Mouse (Mus musculus) MEL (cell line): ENCODE results near the gene Mul1. TPM values are rescaled to one million over a fixed set of nuclear protein-coding genes. Genes with fewer than 3 reads are reported as not detected.

Source experiments
- DNase-seq: peaks from one replicate; pipeline ENCODE4 v3.0.0; 2011; ENCODE audit warnings: low read depth, low spot score
- H3K27ac ChIP-seq: 2 replicates; pipeline ENCODE4 v1.5.1; 2012; ENCODE audit warnings: low read depth, mild to moderate bottlenecking, control low read depth, low read length, moderate library complexity; ENCODE audit not compliant: control insufficient read depth
- H3K27me3 ChIP-seq, 2 experiments: fragments of 150-350 bp in 1 of 2; sonication (generic) in 1 of 2; 2 replicates each; pipeline ENCODE4 v1.6.1; 2012; ENCODE audit warnings: low read length in 2 of 2, mild to moderate bottlenecking in 2 of 2, improper control_type of control experiment in 1 of 2, moderate library complexity in 1 of 2; ENCODE audit not compliant: insufficient read depth in 2 of 2, control insufficient read depth in 1 of 2
- H3K36me3 ChIP-seq, 2 experiments: 2 replicates each; pipeline ENCODE4 v1.6.1; 2012 to 2014; ENCODE audit warnings: low read length in 2 of 2, improper control_type of control experiment in 1 of 2, inconsistent platforms in 1 of 2, mild to moderate bottlenecking in 1 of 2; ENCODE audit not compliant: insufficient read depth in 2 of 2, control insufficient read depth in 1 of 2
- H3K4me1 ChIP-seq, 2 experiments: fragments of 150-350 bp in 1 of 2; sonication (generic) in 1 of 2; 2 replicates each; pipeline ENCODE4 v1.6.1; 2012; ENCODE audit warnings: low read length in 2 of 2, improper control_type of control experiment in 1 of 2, mild to moderate bottlenecking in 1 of 2; ENCODE audit not compliant: insufficient read depth in 2 of 2, control insufficient read depth in 1 of 2
- H3K4me3 ChIP-seq, 2 experiments: fragments of 150-350 bp in 1 of 2; sonication (generic) in 1 of 2; 2 replicates each; pipeline ENCODE4 v1.5.1; 2012; ENCODE audit warnings: low read depth in 2 of 2, low read length in 2 of 2, mild to moderate bottlenecking in 2 of 2, moderate library complexity in 2 of 2, control low read depth in 1 of 2, improper control_type of control experiment in 1 of 2; ENCODE audit not compliant: control insufficient read depth in 1 of 2, insufficient read depth in 1 of 2
- H3K79me2 ChIP-seq: 2 replicates; pipeline ENCODE4 v1.6.1; 2012; ENCODE audit warnings: mild to moderate bottlenecking, low read length, moderate library complexity; ENCODE audit not compliant: control insufficient read depth, poor library complexity, insufficient read depth
- H3K9ac ChIP-seq: 2 replicates; pipeline ENCODE4 v1.6.1; 2012; ENCODE audit warnings: low read depth, mild to moderate bottlenecking, control low read depth, low read length, moderate library complexity; ENCODE audit not compliant: control insufficient read depth, poor library complexity, severe bottlenecking
- H3K9me3 ChIP-seq: fragments of 150-350 bp; sonication (generic); replicated peaks from 2 replicates; pipeline ENCODE4 v1.6.1; 2012; ENCODE audit warnings: mild to moderate bottlenecking, low read length, improper control_type of control experiment, moderate library complexity; ENCODE audit not compliant: insufficient read depth
- CHD1 ChIP-seq: IDR thresholded peaks from 2 replicates; pipeline ENCODE4 v1.6.1; 2012; ENCODE audit warnings: low read depth, mild to moderate bottlenecking, inconsistent platforms, low read length, improper control_type of control experiment
- CTCF ChIP-seq, 3 experiments: IDR thresholded peaks in 2 of 3; conservative IDR thresholded peaks in 1 of 3; 2 replicates each; pipeline ENCODE4 v1.5.1; 2011 to 2012; ENCODE audit warnings: low read length in 3 of 3, low read depth in 2 of 3, mild to moderate bottlenecking in 2 of 3, improper control_type of control experiment in 1 of 3, inconsistent platforms in 1 of 3, mixed read lengths in 1 of 3, moderate library complexity in 1 of 3; ENCODE audit not compliant: control insufficient read depth in 1 of 3, insufficient read depth in 1 of 3, poor library complexity in 1 of 3, severe bottlenecking in 1 of 3
- E2F4 ChIP-seq: IDR thresholded peaks from 2 replicates; pipeline ENCODE4 v1.6.1; 2011; ENCODE audit warnings: low read depth, low read length, improper control_type of control experiment, borderline replicate concordance
- EP300 ChIP-seq, 2 experiments: IDR thresholded peaks; 2 replicates each; pipeline ENCODE4 v1.6.1; 2011; ENCODE audit warnings: improper control_type of control experiment in 2 of 2, low read length in 2 of 2, low read depth in 1 of 2, mild to moderate bottlenecking in 1 of 2
- GATA1 ChIP-seq: IDR thresholded peaks from 2 replicates; pipeline ENCODE4 v1.6.1; 2011; ENCODE audit warnings: low read depth, low read length, improper control_type of control experiment
- HCFC1 ChIP-seq: IDR thresholded peaks from 2 replicates; pipeline ENCODE4 v1.6.1; 2012; ENCODE audit warnings: low read depth, mild to moderate bottlenecking, inconsistent platforms, low read length, improper control_type of control experiment, moderate library complexity
- JUND ChIP-seq: IDR thresholded peaks from 2 replicates; pipeline ENCODE4 v1.6.1; 2011; ENCODE audit warnings: low read depth, mild to moderate bottlenecking, improper control_type of control experiment, low read length
- KAT2A ChIP-seq: conservative IDR thresholded peaks from 2 replicates; pipeline ENCODE4 v1.6.1; 2012; ENCODE audit warnings: low read depth, low read length, improper control_type of control experiment, inconsistent platforms
- MXI1 ChIP-seq: IDR thresholded peaks from 2 replicates; pipeline ENCODE4 v1.6.1; 2011; ENCODE audit warnings: mild to moderate bottlenecking, low read depth, low read length, improper control_type of control experiment
- MYB ChIP-seq: IDR thresholded peaks from 2 replicates; pipeline ENCODE4 v1.6.1; 2011; ENCODE audit warnings: mild to moderate bottlenecking, low read depth, low read length, improper control_type of control experiment
- MYC ChIP-seq: IDR thresholded peaks from 2 replicates; pipeline ENCODE4 v1.6.1; 2011; ENCODE audit warnings: low read depth, mild to moderate bottlenecking, low read length, improper control_type of control experiment, moderate library complexity
- NELFE ChIP-seq: IDR thresholded peaks from 2 replicates; pipeline ENCODE4 v1.6.1; 2011; ENCODE audit warnings: low read depth, low read length, improper control_type of control experiment
- POLR2AphosphoS5 ChIP-seq: IDR thresholded peaks from 2 replicates; pipeline ENCODE4 v1.6.1; 2012; ENCODE audit warnings: low read depth, borderline replicate concordance, mild to moderate bottlenecking, inconsistent platforms, low read length, moderate library complexity, mixed read lengths
- RAD21 ChIP-seq: IDR thresholded peaks from 2 replicates; pipeline ENCODE4 v1.6.1; 2011; ENCODE audit warnings: mild to moderate bottlenecking, low read depth, low read length, improper control_type of control experiment
- RCOR1 ChIP-seq: IDR thresholded peaks from 2 replicates; pipeline ENCODE4 v1.6.1; 2012; ENCODE audit warnings: low read depth, mild to moderate bottlenecking, inconsistent platforms, low read length, improper control_type of control experiment
- SMC3 ChIP-seq: IDR thresholded peaks from 2 replicates; pipeline ENCODE4 v1.6.1; 2011; ENCODE audit warnings: low read depth, low read length, improper control_type of control experiment
- TBP ChIP-seq: IDR thresholded peaks from 2 replicates; pipeline ENCODE4 v1.8.0; 2011; ENCODE audit warnings: low read depth, low read length, improper control_type of control experiment
- UBTF ChIP-seq: IDR thresholded peaks from 2 replicates; pipeline ENCODE4 v1.6.1; 2012; ENCODE audit warnings: low read depth, mild to moderate bottlenecking, inconsistent platforms, low read length, improper control_type of control experiment, moderate library complexity, borderline replicate concordance; ENCODE audit not compliant: insufficient read depth
- USF1 ChIP-seq: IDR thresholded peaks from 2 replicates; pipeline ENCODE4 v1.6.1; 2014; ENCODE audit warnings: low read depth, mild to moderate bottlenecking, inconsistent platforms, low read length, improper control_type of control experiment, moderate library complexity
- USF2 ChIP-seq, 2 experiments: IDR thresholded peaks; 2 replicates each; pipeline ENCODE4 v1.6.1; 2011 to 2012; ENCODE audit warnings: improper control_type of control experiment in 2 of 2, low read length in 2 of 2, borderline replicate concordance in 1 of 2, inconsistent platforms in 1 of 2, low read depth in 1 of 2, mild to moderate bottlenecking in 1 of 2; ENCODE audit not compliant: insufficient read depth in 1 of 2
- ZC3H11A ChIP-seq: IDR thresholded peaks from 2 replicates; pipeline ENCODE4 v1.6.1; 2012; ENCODE audit warnings: low read depth, mild to moderate bottlenecking, inconsistent platforms, low read length, improper control_type of control experiment
- ZMIZ1 ChIP-seq: IDR thresholded peaks from 2 replicates; pipeline ENCODE4 v1.6.1; 2012; ENCODE audit warnings: low read depth, mild to moderate bottlenecking, inconsistent platforms, low read length, improper control_type of control experiment, moderate library complexity
- ZNF384 ChIP-seq: IDR thresholded peaks from 2 replicates; pipeline ENCODE4 v1.6.1; 2012; ENCODE audit warnings: low read depth, mild to moderate bottlenecking, inconsistent platforms, low read length, improper control_type of control experiment
- polyA plus RNA-seq, 2 experiments: library from polyadenylated mRNA; stranded (reverse) in 1 of 2; unstranded in 1 of 2; fragments of >175 nt in 1 of 2; fragments of >200 nt in 1 of 2; gene quantifications; 2 replicates each; pipeline versions ENCODE4 v1.2.1 to v1.2.4; 2012; ENCODE audit warnings: low replicate concordance in 2 of 2, low read depth in 1 of 2; ENCODE audit not compliant: insufficient read length in 2 of 2, insufficient read depth in 1 of 2, missing spikeins in 1 of 2
- total RNA-seq: library from RNA; depleted of rRNA; stranded (reverse); fragments of 300-350 nt; gene quantifications from 2 replicates; pipeline ENCODE4 v1.2.3, GENCODE M21; 2012

Mul1 gene
- total and polyA plus RNA-seq, 3 experiments = 31.3 to 31.9 TPM; not detected in 1

DNA sequence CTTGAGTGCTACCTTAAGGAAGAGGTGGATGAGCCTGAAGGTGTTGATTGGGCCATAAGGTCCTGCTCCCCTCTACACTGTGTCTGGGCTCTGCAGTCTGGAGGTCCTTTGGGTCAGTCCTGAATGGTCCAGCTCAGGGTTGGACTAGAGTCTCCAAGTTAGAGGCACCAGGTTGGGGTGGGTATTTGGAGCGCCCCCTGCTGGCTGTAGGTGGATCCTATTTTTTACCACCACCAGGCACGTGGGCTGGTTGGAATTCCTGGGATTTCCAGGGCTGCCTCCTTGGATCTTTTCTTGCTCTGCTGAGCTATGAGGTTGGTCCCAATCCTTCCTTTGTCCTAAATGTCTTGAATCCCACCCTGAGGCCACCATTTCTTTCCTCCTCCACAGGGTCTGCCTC, 29.7 kb upstream of the Mul1 start:
- Histone ChIP-seq H3K36me3 (no peaks in the 10 kb centered on the region), H3K27me3 (no peaks in the 10 kb centered on the region; a peak in 1 of 4 replicates), H3K4me1 (no peaks in the 10 kb centered on the region), H3K9ac (no peak overlapping the region), H3K79me2 (no peaks in the 10 kb centered on the region), H3K27ac (no peak overlapping the region), H3K9me3 (no peaks in the 10 kb centered on the region), H3K4me3 (peak overlapping the region in 1 of 2 experiments; percentile 4; a peak in 1 of 4 replicates)
- TF ChIP-seq TBP (no peak), JUND (no peak), SMC3 (peak; percentile 50), CTCF (IDR thresholded peaks at IDR 0.05 in 2 of 3, conservative IDR thresholded peaks at IDR 0.05 in 1 of 3; ENCODE audit: control insufficient read depth in 1 of 3, insufficient read depth in 1 of 3, low read depth in 2 of 3, low read length in 3 of 3, poor library complexity in 1 of 3, severe bottlenecking in 1 of 3) (peak; percentile 64 to 89 (median 79)), NELFE (no peak), KAT2A (no peak), HCFC1 (no peak), ZC3H11A (no peak), RAD21 (no peak; the same call in 1 of the 2 replicates), CHD1 (no peak), EP300 (IDR thresholded peaks at IDR 0.05; ENCODE audit: low read depth in 1 of 2, low read length in 2 of 2) (no peak), ZMIZ1 (no peak), MXI1 (no peak), GATA1 (no peak), MYC (0 out of 2 replicates have a peak, but pooled peaks have one; percentile 36), ZNF384 (no peak), USF1 (peak; percentile 62), POLR2AphosphoS5 (no peak), UBTF (no peak), RCOR1 (no peak), USF2 (IDR thresholded peaks at IDR 0.05; ENCODE audit: borderline replicate concordance in 1 of 2, insufficient read depth in 1 of 2, low read depth in 1 of 2, low read length in 2 of 2) (no peak), E2F4 (no peak), MYB (no peak)
- peak; percentile 56 for DNase-seq
